Mouse (Mus musculus) heart, embryonic 14.5 days (tissue): Measurements from ENCODE around the gene Pdf. TPM values are rescaled to one million over a fixed set of nuclear protein-coding genes. Genes with fewer than 3 reads are reported as not detected.
A peak's percentile ranks its signal among the peaks of the same experiment; 100 is the strongest.

Experiments
- ATAC-seq: fragments of 200-750 bp; cut with Nextera tagmentation; 2 replicates; pipeline ENCODE4 v1.8.0; 2017; ENCODE audit warnings: low read depth, moderate TSS enrichment; ENCODE audit not compliant: insufficient number of reproducible peaks, insufficient read depth, low FRiP score
- H3K27ac ChIP-seq, 2 experiments: fragments of 200-500 bp in 1 of 2; fragments of 300-500 bp in 1 of 2; sonication (generic) in 1 of 2; replicated peaks in 1 of 2; 2 replicates each; pipeline ENCODE4 v1.5.1; 2012 to 2014; ENCODE audit warnings: low read depth in 2 of 2, low read length in 2 of 2, control low read depth in 1 of 2, mild to moderate bottlenecking in 1 of 2, mixed read lengths in 1 of 2; ENCODE audit not compliant: control insufficient read depth in 1 of 2, insufficient read depth in 1 of 2
- H3K27me3 ChIP-seq: fragments of 300-500 bp; sonication (generic); 2 replicates; pipeline ENCODE4 v1.6.1; 2014; ENCODE audit warnings: mild to moderate bottlenecking, low read length, control low read depth; ENCODE audit not compliant: control insufficient read depth, insufficient read depth
- H3K36me3 ChIP-seq: fragments of 300-500 bp; sonication (generic); 2 replicates; pipeline ENCODE4 v1.6.1; 2014; ENCODE audit warnings: mild to moderate bottlenecking, control low read depth, low read length, mixed read lengths; ENCODE audit not compliant: control insufficient read depth, insufficient read depth
- H3K4me1 ChIP-seq, 2 experiments: fragments of 200-500 bp in 1 of 2; fragments of 300-500 bp in 1 of 2; sonication (generic) in 1 of 2; 2 replicates each; pipeline ENCODE4 v1.6.1; 2012 to 2014; ENCODE audit warnings: low read length in 2 of 2, control low read depth in 1 of 2, mixed read lengths in 1 of 2; ENCODE audit not compliant: control insufficient read depth in 2 of 2, insufficient read depth in 2 of 2
- H3K4me2 ChIP-seq: fragments of 300-500 bp; sonication (generic); 2 replicates; pipeline ENCODE4 v1.6.1; 2014; ENCODE audit warnings: mild to moderate bottlenecking, low read length
- H3K4me3 ChIP-seq, 2 experiments: fragments of 200-500 bp in 1 of 2; fragments of 300-500 bp in 1 of 2; sonication (generic) in 1 of 2; 2 replicates each; pipeline ENCODE4 v1.5.1; 2012 to 2014; ENCODE audit warnings: low read length in 2 of 2, mild to moderate bottlenecking in 2 of 2, control low read depth in 1 of 2, low read depth in 1 of 2, moderate library complexity in 1 of 2; ENCODE audit not compliant: control insufficient read depth in 1 of 2, insufficient read depth in 1 of 2
- H3K9ac ChIP-seq: fragments of 300-500 bp; sonication (generic); 2 replicates; pipeline ENCODE4 v1.6.1; 2014; ENCODE audit warnings: mild to moderate bottlenecking, low read length
- H3K9me3 ChIP-seq: fragments of 300-500 bp; sonication (generic); 2 replicates; pipeline ENCODE4 v1.6.1; 2016; ENCODE audit warnings: low read length, control low read depth; ENCODE audit not compliant: control insufficient read depth
- WGBS: fragments of 180-500 bp; shearing (Covaris S2); extraction: QIAGEN DNeasy Blood & Tissue Kit; methylation state at CpG from one replicate; pipeline ENCODE4 v1.1.7; 2014; 5-methylcytosine and 5-hydroxymethylcytosine counted together
- polyA plus RNA-seq: library from polyadenylated mRNA; unstranded; fragments of >200 nt; fragmentation: Nextera tagmentation; extraction: Ambion mirVana; gene quantifications from 2 replicates; pipeline ENCODE4 v1.2.1, GENCODE M21; 2014

Pdf gene
- polyA plus RNA-seq, 1 experiment from 2014 or later = 47.4 TPM

DNA sequence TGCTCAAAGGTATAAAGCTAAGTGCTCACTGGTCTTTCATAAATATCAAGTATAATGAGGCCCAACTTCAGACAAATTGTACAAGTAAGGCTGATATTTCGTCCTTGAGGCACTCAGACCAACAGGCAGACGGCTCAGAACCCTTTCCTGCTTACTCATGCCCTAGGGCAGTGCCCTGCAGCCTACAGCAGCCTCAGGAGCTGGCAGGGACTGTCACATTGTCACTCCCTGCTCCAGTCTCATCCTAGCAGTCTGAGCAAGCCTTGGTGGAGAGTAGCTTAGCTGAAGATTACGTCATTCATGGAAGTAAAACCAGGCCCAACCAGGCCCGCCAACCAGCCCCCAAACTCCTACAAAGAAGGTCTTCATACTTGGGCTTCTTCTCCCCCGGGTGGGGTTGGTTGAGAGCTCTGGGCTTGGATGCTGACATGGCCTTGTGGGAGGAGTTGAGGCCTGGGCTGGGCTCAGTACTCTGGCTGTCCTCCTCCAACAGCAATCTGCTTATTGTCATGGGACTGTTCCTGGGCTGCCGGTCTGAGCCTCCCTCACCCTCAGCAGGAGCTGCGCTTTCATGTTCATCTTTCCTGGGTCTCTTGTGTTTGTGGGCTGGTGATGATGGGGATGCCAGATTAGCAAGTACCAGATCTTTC is 27.9 kb upstream of the Pdf start:
- no peaks in the 10 kb centered on the region for H3K4me1 ChIP-seq
- WGBS = 81% methylated on average over 7 of the region's 7 CpGs
- no peak overlapping the region for H3K27ac ChIP-seq
- ATAC-seq = no peak
- H3K27me3 ChIP-seq = no peaks in the 10 kb centered on the region
- H3K36me3 ChIP-seq = peaks cover 98% of the 10 kb centered on the region
- H3K4me3 ChIP-seq = no peak overlapping the region
- no peak overlapping the region for H3K4me2 ChIP-seq
- no peaks in the 10 kb centered on the region for H3K9me3 ChIP-seq
- H3K9ac ChIP-seq = no peak overlapping the region

DNA sequence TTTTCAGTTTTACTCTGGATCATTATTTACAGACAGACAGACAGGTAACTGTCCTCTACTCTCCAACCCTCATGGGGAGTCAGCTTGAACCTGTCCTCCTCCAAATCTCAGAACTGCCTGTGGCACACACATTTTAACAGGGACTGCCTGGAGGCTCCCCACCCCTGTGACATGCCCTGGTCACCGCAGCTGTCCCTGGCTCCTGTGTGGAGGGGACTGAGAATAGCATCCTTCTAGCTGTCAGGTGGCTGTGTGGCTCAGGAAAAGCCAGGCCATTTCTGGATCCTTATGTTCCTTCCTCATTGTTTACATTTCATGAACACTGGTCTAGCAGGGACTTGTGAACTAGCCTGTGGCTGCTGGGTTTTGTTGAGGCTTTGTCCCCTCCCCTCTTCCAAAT is 25.7 kb upstream of the Pdf start:
- 77% methylated on average over 1 of the region's 1 CpGs for WGBS
- H3K9ac ChIP-seq = no peak overlapping the region
- H3K4me2 ChIP-seq = no peak overlapping the region
- no peaks in the 10 kb centered on the region for H3K9me3 ChIP-seq
- ATAC-seq = no peak
- peaks cover 97% of the 10 kb centered on the region for H3K36me3 ChIP-seq
- no peaks in the 10 kb centered on the region for H3K27me3 ChIP-seq
- H3K4me3 ChIP-seq = no peak overlapping the region
- no peaks in the 10 kb centered on the region for H3K4me1 ChIP-seq
- no peak overlapping the region for H3K27ac ChIP-seq

DNA sequence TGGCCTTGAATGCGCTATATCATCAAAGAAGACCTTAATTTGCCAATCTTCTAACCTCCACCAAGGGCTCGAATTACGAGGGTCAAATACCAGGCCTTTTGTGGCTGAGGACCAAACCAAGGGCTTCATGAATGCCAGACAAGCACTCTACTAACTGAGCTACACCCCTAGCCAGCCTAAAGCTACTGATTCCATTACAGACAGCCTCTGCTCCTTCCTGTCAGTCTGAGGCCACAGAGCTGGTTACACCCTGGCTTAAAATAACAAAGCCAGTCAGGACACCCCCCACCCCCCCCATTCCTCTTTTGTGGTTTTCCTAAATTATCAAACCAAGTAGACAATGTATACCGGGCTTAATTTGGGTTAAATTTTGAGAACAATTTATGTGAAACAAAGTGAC is 25.3 kb upstream of the Pdf start:
- Histone ChIP-seq H3K27ac (no peak overlapping the region), H3K4me1 (no peaks in the 10 kb centered on the region), H3K36me3 (peaks cover 97% of the 10 kb centered on the region), H3K4me3 (no peak overlapping the region), H3K4me2 (no peak overlapping the region), H3K9ac (no peak overlapping the region), H3K27me3 (no peaks in the 10 kb centered on the region), H3K9me3 (no peaks in the 10 kb centered on the region)
- ATAC-seq = no peak
- 83% methylated on average over 4 of the region's 4 CpGs for WGBS

DNA sequence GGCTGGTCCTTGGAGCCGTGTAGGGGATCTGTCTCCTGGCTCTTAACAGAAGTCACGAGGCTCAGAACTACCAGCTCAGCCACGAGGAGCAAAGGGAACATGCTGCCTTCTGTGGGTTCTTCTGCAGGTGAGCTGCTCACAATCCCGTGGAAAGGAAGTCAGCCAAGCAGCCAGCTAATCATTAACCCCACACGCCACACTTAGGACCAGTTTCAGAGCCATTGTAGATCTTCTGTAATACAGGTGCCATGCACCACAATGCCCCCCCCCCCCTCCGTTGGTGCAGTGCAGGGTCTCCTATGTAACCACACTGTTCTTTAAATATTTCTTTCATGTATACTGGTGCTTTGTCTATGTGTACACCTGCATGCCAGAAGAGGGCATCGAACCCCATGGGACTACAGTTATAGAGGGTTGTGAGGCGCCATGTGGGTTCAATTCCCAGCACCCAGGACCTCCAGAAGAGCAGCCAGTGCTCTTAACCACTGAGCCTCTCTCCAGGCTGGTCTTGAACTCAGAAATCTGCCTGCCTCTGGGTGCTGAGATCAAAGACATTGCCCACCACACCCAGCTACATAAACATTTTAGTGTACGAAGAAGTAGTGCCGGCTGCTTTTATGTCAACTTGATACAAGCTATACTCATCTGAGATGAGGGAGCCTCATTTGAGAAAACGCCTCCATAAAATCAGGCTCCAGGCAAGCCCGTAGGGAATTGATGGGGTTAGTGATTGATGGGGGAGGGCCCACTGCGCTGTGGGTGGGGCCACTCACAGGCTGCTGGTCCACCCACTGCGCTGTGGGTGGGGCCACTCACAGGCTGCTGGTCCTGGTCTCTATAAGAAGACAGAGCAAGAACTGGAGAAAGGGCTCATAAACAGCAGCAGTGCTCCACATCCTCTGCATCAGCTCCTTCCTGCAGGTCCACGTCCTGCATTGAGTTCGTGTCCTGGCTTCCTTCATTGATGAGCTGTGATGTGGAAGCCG is 17.4 kb upstream of the Pdf start, which contains the start of gene Tmed6:
TSS of gene Tmed6 (minus strand) at position 134 of the 986 bp plus-strand sequence.
- no peak; the same call in 1 of the 2 replicates for ATAC-seq
- Histone ChIP-seq H3K4me1 (no peaks in the 10 kb centered on the region), H3K4me3 (no peak within 1 kb of the TSS), H3K27me3 (no peaks in the 10 kb centered on the region), H3K9ac (no peak within 1 kb of the TSS), H3K27ac (no peak within 1 kb of the TSS), H3K4me2 (no peak within 1 kb of the TSS), H3K36me3 (peaks cover 24% of the 10 kb centered on the region), H3K9me3 (no peaks in the 10 kb centered on the region)
- 58% methylated on average over 17 of the region's 17 CpGs for WGBS

DNA sequence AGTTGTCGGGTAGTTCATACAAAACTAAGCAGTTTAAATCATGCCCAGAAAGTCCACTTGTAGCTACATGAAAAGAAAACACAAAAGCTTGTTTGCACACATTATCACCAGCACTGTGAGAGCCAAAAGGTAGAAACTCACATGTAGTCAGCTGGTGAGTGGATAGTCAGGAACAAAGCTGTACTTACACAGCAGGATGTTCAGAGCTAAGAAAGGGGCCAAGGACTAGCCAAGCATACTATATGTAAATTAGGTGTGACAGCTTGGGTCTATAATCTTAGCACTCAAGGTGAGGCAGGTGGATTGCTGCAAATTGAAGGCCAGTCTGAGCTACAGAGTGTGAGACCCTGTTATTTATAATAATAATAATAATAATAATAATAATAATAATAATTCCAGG is 14.2 kb upstream of the Pdf start:
- Histone ChIP-seq H3K27ac (no peak overlapping the region), H3K9me3 (no peaks in the 10 kb centered on the region), H3K36me3 (peaks cover 24% of the 10 kb centered on the region), H3K4me2 (no peak overlapping the region), H3K27me3 (no peaks in the 10 kb centered on the region), H3K9ac (no peak overlapping the region), H3K4me3 (no peak overlapping the region), H3K4me1 (peaks cover 0 to 4% of the 10 kb centered on the region in 2 experiments; a peak in 2 of 4 replicates)
- WGBS = 76% methylated on average over 1 of the region's 1 CpGs
- ATAC-seq = no peak

DNA sequence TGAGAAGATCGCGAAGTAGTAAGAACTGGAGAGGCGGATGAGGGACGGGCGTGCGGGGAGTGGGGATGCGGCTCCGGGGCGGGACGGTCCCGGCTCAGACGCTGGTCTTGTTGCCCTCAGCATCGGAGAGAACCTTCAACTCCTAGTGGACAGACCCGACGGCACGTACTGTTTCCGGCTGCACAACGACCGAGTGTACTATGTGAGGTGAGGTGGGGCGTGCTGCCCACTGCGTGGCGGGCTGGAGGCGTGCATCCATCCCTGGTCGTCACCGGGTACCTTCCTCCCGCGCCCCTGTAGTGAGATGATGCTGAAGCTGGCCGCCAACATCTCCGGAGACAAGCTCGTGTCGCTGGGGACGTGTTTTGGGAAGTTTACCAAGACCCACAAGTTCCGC is 8.6 kb upstream of the Pdf start:
- Histone ChIP-seq H3K36me3 (peaks cover 53% of the 10 kb centered on the region), H3K4me1 (peaks cover 4 to 19% of the 10 kb centered on the region in 2 experiments; a peak in 3 of 4 replicates), H3K4me3 (peak overlapping the region; percentile 73 to 77), H3K27me3 (no peaks in the 10 kb centered on the region), H3K4me2 (peak overlapping the region; percentile 98), H3K27ac (no peak overlapping the region; a peak in 1 of 4 replicates), H3K9me3 (no peaks in the 10 kb centered on the region), H3K9ac (peak overlapping the region; percentile 81)
- ATAC-seq = peak; percentile 32
- under 1% methylated on average over 33 of the region's 33 CpGs for WGBS

DNA sequence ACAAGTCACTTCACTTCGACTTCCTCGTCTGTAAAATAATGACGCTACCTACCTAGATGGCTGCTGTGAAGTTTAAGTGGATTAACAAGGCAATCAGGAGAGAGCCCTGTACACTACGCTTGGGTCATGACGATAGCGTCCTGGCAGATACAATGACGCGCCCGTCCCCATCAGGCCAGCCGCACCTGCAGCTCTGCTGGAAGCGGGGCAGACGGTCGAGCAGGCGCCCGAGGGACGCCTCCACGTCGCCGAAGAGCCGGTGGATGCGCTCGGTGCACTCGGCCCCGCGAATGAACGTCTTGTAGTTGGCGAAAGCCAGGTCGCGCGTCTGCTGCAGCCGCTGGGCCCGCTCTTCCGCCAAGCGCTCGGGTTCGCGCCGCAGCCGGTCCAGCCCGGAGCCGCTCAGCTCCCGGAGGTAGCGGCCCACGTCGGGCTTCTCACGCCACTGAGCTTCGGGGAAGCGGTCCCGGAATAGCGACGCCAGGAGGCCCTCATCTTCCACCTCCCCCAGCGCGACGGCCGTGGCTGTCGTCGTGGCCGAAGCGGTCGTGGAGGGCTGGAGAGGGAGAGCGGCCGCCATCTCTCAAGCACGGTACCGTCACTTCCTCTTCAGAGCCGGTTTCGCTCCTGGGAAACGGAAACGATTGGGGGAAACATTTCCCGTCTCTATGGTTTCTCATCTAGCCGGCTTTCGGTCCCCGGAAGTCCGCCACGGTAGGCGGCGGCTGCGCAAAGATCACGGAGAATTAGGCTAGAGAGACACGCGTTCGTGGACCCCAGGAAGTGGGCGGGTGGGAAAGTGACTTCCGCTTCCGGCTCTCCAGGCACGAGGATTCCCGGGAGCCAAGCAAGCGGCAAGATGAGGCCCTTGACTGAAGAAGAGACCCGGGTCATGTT is 7.9 kb upstream of the Pdf start, which contains the start of the genes Cog8 and Nip7:
TSS of gene Cog8 (minus strand) at position 614 of the 897 bp plus-strand sequence.
TSS of gene Nip7 (plus strand) at position 802 of the 897 bp plus-strand sequence.
- Histone ChIP-seq H3K4me2 (peak within 1 kb of the TSS; percentile 98), H3K27me3 (no peaks in the 10 kb centered on the region), H3K9ac (peak within 1 kb of the TSS; percentile 86), H3K4me3 (peak within 1 kb of the TSS; percentile 73 to 77), H3K4me1 (peaks cover 4 to 19% of the 10 kb centered on the region in 2 experiments; a peak in 3 of 4 replicates), H3K36me3 (peaks cover 59% of the 10 kb centered on the region), H3K9me3 (no peaks in the 10 kb centered on the region), H3K27ac (peak within 1 kb of the TSS; percentile 63 to 71)
- under 1% methylated on average over 85 of the region's 88 CpGs for WGBS
- peak; percentile 88 for ATAC-seq
